Comparison of ENCODE assay signal across 8 mouse cellular contexts in genomic region chr11:30198091-30198675, GRCm38 (mm10).
A peak's percentile ranks its signal among the peaks of the same experiment; 100 is the strongest.
DNase-seq lines count a peak whose midpoint lies in the region; ATAC-seq and TF ChIP-seq lines count a peak whose summit lies in the region.

No protein-coding gene starts in this region.

- H3K27ac ChIP-seq in embryonic facial prominence, embryonic 12.5 days: peak overlapping the region; percentile 88
- peak overlapping the region; percentile 87 for H3K27ac ChIP-seq in heart, embryonic 15.5 days
- peak overlapping the region; percentile 82 for H3K27ac ChIP-seq in kidney, postnatal 0 days

- peaks cover 27% of the 10 kb centered on the region; the same call in 1 of the 2 replicates for H3K4me1 ChIP-seq in embryonic facial prominence, embryonic 12.5 days
- H3K4me1 ChIP-seq in heart, embryonic 15.5 days (replicated peaks): peaks cover 64% of the 10 kb centered on the region
- peaks cover 22% of the 10 kb centered on the region for H3K4me1 ChIP-seq in kidney, postnatal 0 days (replicated peaks; ENCODE audit: insufficient read depth, low read length)

- under 1% methylated on average over 34 of the region's 34 CpGs for WGBS in embryonic facial prominence, embryonic 12.5 days
- under 1% methylated on average over 34 of the region's 34 CpGs for WGBS in heart, embryonic 15.5 days
- WGBS in kidney, postnatal 0 days: 1% methylated on average over 34 of the region's 34 CpGs

- peak; percentile 32 for TF ChIP-seq CTCF in kidney, postnatal 0 days (IDR thresholded peaks at IDR 0.05; ENCODE audit: low read depth)

- peak overlapping the region; percentile 88 for H3K4me2 ChIP-seq in embryonic facial prominence, embryonic 12.5 days (replicated peaks)
- peak overlapping the region; percentile 81 for H3K4me2 ChIP-seq in heart, embryonic 15.5 days
- H3K4me2 ChIP-seq in kidney, postnatal 0 days (ENCODE audit: low read length): peak overlapping the region; percentile 75

- peak overlapping the region; percentile 57 for H3K4me3 ChIP-seq in embryonic facial prominence, embryonic 12.5 days
- H3K4me3 ChIP-seq in heart, embryonic 15.5 days: peak overlapping the region; percentile 55
- H3K4me3 ChIP-seq in kidney, postnatal 0 days (replicated peaks; ENCODE audit: low read depth, low read length): peak overlapping the region; percentile 33

- H3K9me3 ChIP-seq in embryonic facial prominence, embryonic 12.5 days: no peaks in the 10 kb centered on the region
- H3K9me3 ChIP-seq in heart, embryonic 15.5 days (replicated peaks): no peaks in the 10 kb centered on the region
- no peaks in the 10 kb centered on the region for H3K9me3 ChIP-seq in kidney, postnatal 0 days (replicated peaks; ENCODE audit: low read length)

- peak overlapping the region; percentile 59 for H3K9ac ChIP-seq in embryonic facial prominence, embryonic 12.5 days
- peak overlapping the region; percentile 57 for H3K9ac ChIP-seq in heart, embryonic 15.5 days
- peak overlapping the region; percentile 49 for H3K9ac ChIP-seq in kidney, postnatal 0 days (ENCODE audit: low read depth, low read length)

- peak; percentile 94 for DNase-seq in CD4-positive helper T cell, adult 2 months (ENCODE audit: low read depth, low spot score)
- DNase-seq in adrenal gland, postnatal 25 days: peak; percentile 63
- peak; percentile 82 for DNase-seq in kidney, postnatal 0 days (ENCODE audit: low spot score)
- DNase-seq in lung, postnatal 4 days: peak; percentile 74 to 76
- peak; percentile 76 for DNase-seq in retina, embryonic 14.5 days (ENCODE audit: low spot score)
- peak; percentile 61 for DNase-seq in urinary bladder, adult 2 months (ENCODE audit: low spot score)

- H3K36me3 ChIP-seq in embryonic facial prominence, embryonic 12.5 days: no peaks in the 10 kb centered on the region
- peaks cover 14% of the 10 kb centered on the region for H3K36me3 ChIP-seq in heart, embryonic 15.5 days
- peaks cover 7% of the 10 kb centered on the region; the same call in 1 of the 2 replicates for H3K36me3 ChIP-seq in kidney, postnatal 0 days (ENCODE audit: insufficient read depth, low read length)

- H3K27me3 ChIP-seq in embryonic facial prominence, embryonic 12.5 days: no peaks in the 10 kb centered on the region
- no peaks in the 10 kb centered on the region for H3K27me3 ChIP-seq in heart, embryonic 15.5 days
- no peaks in the 10 kb centered on the region for H3K27me3 ChIP-seq in kidney, postnatal 0 days (ENCODE audit: insufficient read depth, low read length)

- peak; percentile 95 for ATAC-seq in embryonic facial prominence, embryonic 12.5 days (ENCODE audit: insufficient number of reproducible peaks, insufficient read depth, low FRiP score, low TSS enrichment)
- peak; percentile 80 for ATAC-seq in heart, embryonic 15.5 days (replicated peaks; ENCODE audit: insufficient number of reproducible peaks, insufficient read depth, low FRiP score, low read depth)
- ATAC-seq in kidney, postnatal 0 days (replicated peaks; ENCODE audit: low FRiP score, low read depth): peak; percentile 95

Comparison
In these comparisons a context has a peak if more than half of its experiments do, and no peak if none do; other contexts are left out.
1. Peak in every context shown above with its lines: DNase-seq, ATAC-seq, H3K4me3 ChIP-seq and H3K27ac ChIP-seq.